ENCODE assay signal across 21 mouse cellular contexts in genomic region chr17:65629943-65630342, GRCm38 (mm10). TPM values are rescaled to one million over a fixed set of nuclear protein-coding genes. Genes with fewer than 3 reads are reported as not detected.
DNase-seq lines count a peak whose midpoint lies in the region; ATAC-seq and TF ChIP-seq lines count a peak whose summit lies in the region.
"Had no signal": no experiment of that assay in that cellular context is flagged by ENCODE, and none has a peak within 500 bp of the region (broad histone marks: within the 10 kb centered on the region; RNA-seq: fewer than 3 reads in every experiment).

No protein-coding gene starts in this region.

- no peak overlapping the region for H3K9ac ChIP-seq in forebrain, embryonic 11.5 days (ENCODE audit: low read length)
- H3K9ac ChIP-seq in midbrain, embryonic 11.5 days (ENCODE audit: low read length), result no peak overlapping the region
- H3K9ac ChIP-seq: embryonic facial prominence, embryonic 13.5 days; heart, embryonic 12.5 days; hindbrain, embryonic 15.5 days had no signal

- intact Hi-C loops in heart, postnatal 36 days (cut with DNase I), result no loop called here

- no peak overlapping the region for H3K27ac ChIP-seq in forebrain, embryonic 11.5 days (ENCODE audit: low read depth, low read length)
- no peak overlapping the region for H3K27ac ChIP-seq in midbrain, embryonic 11.5 days (ENCODE audit: low read depth, low read length)
- H3K27ac ChIP-seq: embryonic facial prominence, embryonic 13.5 days; hindbrain, embryonic 15.5 days had no signal

- H3K4me2 ChIP-seq in myocyte (ENCODE audit: low read depth), result no peak overlapping the region
- no peak overlapping the region for H3K4me2 ChIP-seq in forebrain, embryonic 11.5 days (ENCODE audit: low read depth, low read length, severe bottlenecking)
- no peak overlapping the region for H3K4me2 ChIP-seq in midbrain, embryonic 11.5 days
- H3K4me2 ChIP-seq: embryonic facial prominence, embryonic 13.5 days; heart, embryonic 12.5 days; hindbrain, embryonic 15.5 days had no signal

- no peak overlapping the region for H3K4me3 ChIP-seq in myocyte
- H3K4me3 ChIP-seq in forebrain, embryonic 11.5 days (ENCODE audit: low read depth, low read length), result no peak overlapping the region
- no peak overlapping the region for H3K4me3 ChIP-seq in midbrain, embryonic 11.5 days (ENCODE audit: low read depth, low read length)
- H3K4me3 ChIP-seq: embryonic facial prominence, embryonic 13.5 days; heart, embryonic 12.5 days; hindbrain, embryonic 15.5 days had no signal

- peak; percentile 80 for DNase-seq in heart, adult 11 months
- DNase-seq in heart, postnatal 36 days, result no peak
- DNase-seq in NIH3T3 (ENCODE audit: low read depth), result peak; percentile 76
- no peak for DNase-seq in forebrain, embryonic 11.5 days (ENCODE audit: low spot score)
- no peak for DNase-seq in midbrain, embryonic 11.5 days (ENCODE audit: low spot score, missing footprints)
- DNase-seq in kidney, adult 8-10 months, result no peak
- DNase-seq: adrenal gland, postnatal 14 days; cerebellum, adult 11-12 months; cerebellum, adult 9-10 months; cerebellum, postnatal 25 days; gastrocnemius, postnatal 10 days had no signal

- H3ac ChIP-seq in myocyte (ENCODE audit: control insufficient read depth, insufficient read length), result no peak overlapping the region

- H3K79me2 ChIP-seq in myocyte (ENCODE audit: control insufficient read depth, insufficient read depth), result no peaks in the 10 kb centered on the region

- ATAC-seq in granulocyte monocyte progenitor cell, adult 5-6 weeks (replicated peaks; ENCODE audit: poor library complexity, severe bottlenecking), result peak; percentile 92
- no peak for ATAC-seq in forebrain, embryonic 11.5 days (replicated peaks; ENCODE audit: low FRiP score)
- ATAC-seq in midbrain, embryonic 11.5 days (ENCODE audit: low FRiP score), result no peak
- ATAC-seq: activated CD4-positive, CD25-positive, alpha-beta regulatory T cell, adult 4 months; forebrain, embryonic 14.5 days had no signal

- 83% methylated on average over 6 of the region's 6 CpGs for WGBS in forebrain, embryonic 11.5 days
- WGBS in midbrain, embryonic 11.5 days, result 83% methylated on average over 6 of the region's 6 CpGs

- H3K4me1 ChIP-seq in forebrain, embryonic 11.5 days (replicated peaks; ENCODE audit: control insufficient read depth, insufficient read depth, low read length), result no peaks in the 10 kb centered on the region
- H3K4me1 ChIP-seq in midbrain, embryonic 11.5 days (ENCODE audit: control insufficient read depth, insufficient read depth, low read length), result no peaks in the 10 kb centered on the region
- H3K4me1 ChIP-seq: hindbrain, embryonic 15.5 days had no signal

- TF ChIP-seq POLR2A in myocyte (IDR thresholded peaks at IDR 0.05; ENCODE audit: insufficient read length, low read depth), result no peak

- no peaks in the 10 kb centered on the region for H3K27me3 ChIP-seq in myocyte (ENCODE audit: control insufficient read depth, insufficient read depth, insufficient read length)
- H3K27me3 ChIP-seq in forebrain, embryonic 11.5 days (ENCODE audit: control insufficient read depth, insufficient read depth, low read length), result no peaks in the 10 kb centered on the region
- H3K27me3 ChIP-seq in midbrain, embryonic 11.5 days (ENCODE audit: control insufficient read depth, insufficient read depth, low read length), result no peaks in the 10 kb centered on the region
- H3K27me3 ChIP-seq: embryonic facial prominence, embryonic 13.5 days; heart, embryonic 12.5 days; hindbrain, embryonic 15.5 days had no signal

- H3K9me3 ChIP-seq in forebrain, embryonic 11.5 days (ENCODE audit: control insufficient read depth, low read length), result no peaks in the 10 kb centered on the region
- no peaks in the 10 kb centered on the region for H3K9me3 ChIP-seq in midbrain, embryonic 11.5 days (ENCODE audit: control insufficient read depth, low read length)
- H3K9me3 ChIP-seq: embryonic facial prominence, embryonic 13.5 days; heart, embryonic 12.5 days; hindbrain, embryonic 15.5 days had no signal

- H3K36me3 ChIP-seq in myocyte (ENCODE audit: control insufficient read depth, insufficient read depth), result no peaks in the 10 kb centered on the region
- no peaks in the 10 kb centered on the region for H3K36me3 ChIP-seq in forebrain, embryonic 11.5 days (ENCODE audit: control insufficient read depth, insufficient read depth, low read length)
- no peaks in the 10 kb centered on the region for H3K36me3 ChIP-seq in midbrain, embryonic 11.5 days (ENCODE audit: control insufficient read depth, insufficient read depth, low read length)
- H3K36me3 ChIP-seq: embryonic facial prominence, embryonic 13.5 days; heart, embryonic 12.5 days; hindbrain, embryonic 15.5 days had no signal

TF ChIP-seq in myocyte, 11 proteins besides CTCF, POLR2A, EP300 and RAD21:
- TF ChIP-seq REST (IDR thresholded peaks at IDR 0.05; ENCODE audit: insufficient read depth, insufficient read length) (no peak), MYOG (IDR thresholded peaks at IDR 0.05; ENCODE audit: control insufficient read depth in 1 of 3, insufficient read depth in 1 of 3, insufficient read length in 2 of 3, low read depth in 2 of 3) (peak in 1 of 3 experiments; percentile 57), MYOD1 (IDR thresholded peaks at IDR 0.05; ENCODE audit: control insufficient read depth in 1 of 3, insufficient read length in 2 of 3, low read depth in 2 of 3) (peak in 2 of 3 experiments; percentile 3 to 41)
TF ChIP-seq in myocyte: peak in this region for 2.

RNA-seq across cellular contexts. Expression of gene Txndc2, which starts 12.0 kb away (rescaled TPM):
- total RNA-seq in heart, postnatal 36 days (2021), result not detected
- total RNA-seq in granulocyte monocyte progenitor cell, adult 5-6 weeks (2014; fragmentation: Nextera tagmentation), result not detected in 2 replicates
- not detected in 2 replicates for total RNA-seq in granulocyte monocyte progenitor cell, adult 5-6 weeks (2017)
- polyA plus RNA-seq in myocyte (2012; fragmentation: generic; extraction: Trizol), result 0.04 TPM
- 0.24 and 0.39 TPM in 2 replicates for polyA plus RNA-seq in forebrain, embryonic 11.5 days (2014; fragmentation: Nextera tagmentation; extraction: Ambion mirVana)
- polyA plus RNA-seq in midbrain, embryonic 11.5 days (2014; fragmentation: Nextera tagmentation; extraction: Ambion mirVana), result 0.12 and 0.18 TPM in 2 replicates
- total RNA-seq: heart, postnatal 25 days had no signal
- polyA plus RNA-seq: activated CD4-positive, CD25-positive, alpha-beta regulatory T cell, adult 4 months; embryonic facial prominence, embryonic 13.5 days; heart, embryonic 12.5 days; heart, embryonic 16.5 days; hindbrain, embryonic 11.5 days had no signal

RNA-seq across cellular contexts. Expression of gene Vapa, which starts 16.6 kb away (rescaled TPM):
- total RNA-seq in heart, postnatal 36 days (2021), result 10 to 100 TPM; 76.3 to 86.5 TPM
- 131 and 169 TPM in 2 replicates for total RNA-seq in granulocyte monocyte progenitor cell, adult 5-6 weeks (2014; fragmentation: Nextera tagmentation)
- 127 and 134 TPM in 2 replicates for total RNA-seq in granulocyte monocyte progenitor cell, adult 5-6 weeks (2017)
- 78.9 TPM for polyA plus RNA-seq in myocyte (2012; fragmentation: generic; extraction: Trizol)
- 213 and 224 TPM in 2 replicates for polyA plus RNA-seq in forebrain, embryonic 11.5 days (2014; fragmentation: Nextera tagmentation; extraction: Ambion mirVana)
- polyA plus RNA-seq in midbrain, embryonic 11.5 days (2014; fragmentation: Nextera tagmentation; extraction: Ambion mirVana), result 242 and 263 TPM in 2 replicates

Comparison
In these comparisons a context has a peak if more than half of its experiments do, and no peak if none do; other contexts are left out.
1. DNase-seq: peak in heart, adult 11 months (single experiment) and NIH3T3 (single experiment); none in heart, postnatal 36 days (0 of 2), forebrain, embryonic 11.5 days (single experiment), midbrain, embryonic 11.5 days (single experiment) and kidney, adult 8-10 months (0 of 2).